Mouse (Mus musculus) cerebellum, postnatal 14 days (tissue): ENCODE measurements at regions not wholly inside any gene's neighbourhood (a gene's known extent, or its start where the extent isn't known, plus 50 kb on each side); places are given as distances from the start of the nearest gene placed in this dataset.

Source experiments
- DNase-seq, 2 experiments: peaks; one replicate each; pipeline ENCODE4 v3.0.0; 2021; ENCODE audit warnings: mixed read lengths in 2 of 2

GRCm38 (mm10) chr15:97499821-97500385 is 205.7 kb downstream of the Rpap3 start:
- DNase-seq, result no peak

DNA sequence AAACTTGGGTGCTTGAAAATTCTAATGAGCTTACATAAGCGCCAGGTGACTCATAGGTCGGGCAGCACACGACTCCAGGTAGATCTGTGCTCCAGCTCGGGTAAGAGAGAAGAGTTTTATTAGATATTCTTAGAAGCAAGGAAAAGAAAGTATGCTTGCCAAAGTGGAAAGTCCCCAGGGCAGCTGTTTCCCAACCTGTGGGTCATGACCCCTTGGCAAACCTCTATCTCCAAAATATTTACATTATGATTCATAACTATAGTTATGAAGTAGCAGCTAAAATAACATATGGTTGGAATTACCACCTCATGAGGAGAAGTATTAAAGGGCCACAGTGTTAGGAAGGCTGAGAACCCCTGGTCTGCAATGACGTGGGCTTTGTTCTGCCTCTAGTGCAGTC is 206.4 kb downstream of the Rpap3 start:
- no peak for DNase-seq

GRCm38 (mm10) chr15:97498375-97498774 is 207.2 kb downstream of the Rpap3 start:
- DNase-seq, result no peak

GRCm38 (mm10) chr15:97496026-97496425 is 209.6 kb downstream of the Rpap3 start:
- DNase-seq, result no peak

- no peak for DNase-seq
Observed at GRCm38 (mm10) chr15:97493340-97493739, 212.3 kb downstream of the Rpap3 start.

GRCm38 (mm10) chr15:97491796-97492195 is 213.8 kb downstream of the Rpap3 start:
- DNase-seq, result no peak

- DNase-seq, result no peak
Observed at GRCm38 (mm10) chr15:97487425-97487824, 218.2 kb downstream of the Rpap3 start.

- no peak for DNase-seq
Observed at GRCm38 (mm10) chr15:97471986-97472779, 225.1 kb upstream of the Amigo2 start.

GRCm38 (mm10) chr15:97471476-97471875 is 224.4 kb upstream of the Amigo2 start:
- DNase-seq, result no peak

DNA sequence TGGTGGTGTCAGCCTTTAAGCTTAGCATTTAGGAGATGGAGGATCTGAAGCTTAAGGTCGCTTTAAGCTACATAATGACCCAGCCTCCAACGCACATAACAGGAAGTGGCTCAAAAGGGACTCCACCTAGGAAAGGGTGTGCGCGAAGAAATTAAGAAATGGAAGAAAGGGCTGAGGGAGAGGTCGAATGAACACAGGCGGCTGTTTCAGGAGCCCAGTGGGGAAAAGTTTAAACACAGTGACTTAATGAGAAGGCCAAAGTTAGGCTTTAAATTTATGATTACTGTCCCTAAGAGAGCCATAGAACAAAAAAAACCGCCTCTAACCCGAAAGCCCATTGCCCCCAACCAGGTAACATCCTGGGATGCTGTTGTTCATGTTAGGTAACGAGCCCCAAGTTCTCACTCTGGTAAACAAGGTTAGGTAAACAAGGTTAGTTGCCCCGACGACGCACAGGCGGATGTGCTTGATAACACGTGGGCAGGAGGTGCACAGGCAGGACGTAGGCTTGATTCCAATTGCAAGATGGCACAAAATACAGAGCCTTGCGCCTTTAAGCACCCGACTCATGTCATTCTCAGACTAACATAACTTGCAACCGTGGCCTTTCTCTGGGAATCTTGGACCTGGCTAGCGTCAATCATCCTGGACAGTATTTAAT is 222.7 kb upstream of the Amigo2 start:
- no peak for DNase-seq

- DNase-seq, result no peak
Observed at GRCm38 (mm10) chr15:97468732-97469683, 221.9 kb upstream of the Amigo2 start.

DNA sequence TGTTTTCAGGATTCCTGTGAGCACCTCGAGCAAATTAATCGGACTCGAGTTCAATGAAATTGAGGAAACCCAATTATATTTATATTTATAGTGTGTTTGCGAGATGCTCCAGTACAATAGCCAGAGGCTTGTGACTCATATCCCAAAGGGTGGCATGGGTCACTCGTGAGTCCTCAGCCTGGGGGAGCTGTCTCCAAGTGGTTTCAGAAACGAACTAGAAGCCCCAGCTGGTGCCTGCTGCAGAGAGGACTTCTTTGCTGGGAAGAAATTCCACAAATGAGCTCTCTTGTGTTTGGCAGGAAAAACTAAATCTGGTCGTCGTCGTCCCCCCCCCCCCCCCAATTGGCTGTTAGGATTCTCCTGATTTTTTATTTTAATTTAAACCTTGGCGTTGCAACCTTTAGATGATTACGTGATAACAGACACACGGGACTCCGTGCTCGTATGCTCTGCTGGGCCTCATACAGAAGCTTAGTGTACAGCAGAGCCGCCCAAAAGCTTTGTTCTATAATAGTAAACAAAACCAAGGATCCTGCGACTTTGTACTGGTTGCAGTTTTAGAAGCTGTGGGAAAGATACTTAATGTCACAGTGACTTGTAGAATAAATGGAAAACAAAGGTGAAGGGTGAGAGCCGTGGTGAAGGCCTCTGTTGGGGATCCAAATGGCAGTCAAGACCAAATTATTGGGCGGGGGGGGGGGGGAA is 220.8 kb upstream of the Amigo2 start:
- DNase-seq, result no peak

DNA sequence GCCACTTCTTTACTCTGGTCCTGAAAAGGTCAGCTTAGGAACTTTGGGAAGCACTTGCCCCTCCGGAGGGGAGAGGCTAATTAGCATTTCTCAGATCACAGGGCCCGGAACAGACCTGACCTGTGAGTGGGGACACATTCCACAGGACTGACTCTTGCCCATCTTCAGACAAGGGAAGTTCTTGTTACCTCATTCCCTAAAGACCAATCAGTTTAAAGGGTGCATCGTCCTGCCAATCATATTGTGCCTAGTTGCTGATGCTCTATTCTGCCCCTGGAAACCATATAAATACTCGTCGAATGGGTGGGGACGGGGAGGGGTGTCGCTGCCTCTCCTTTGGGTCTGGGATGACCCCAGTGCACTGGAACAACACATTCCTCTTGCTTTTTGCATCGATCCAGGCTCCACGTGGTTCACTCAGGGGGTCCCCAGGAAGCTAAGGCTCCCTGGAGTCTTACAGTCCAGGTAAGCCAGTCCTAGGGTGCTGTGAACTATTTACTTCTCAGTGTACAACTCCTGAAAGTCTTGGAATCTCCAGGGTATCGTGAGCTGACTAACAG is 219.9 kb upstream of the Amigo2 start:
- no peak for DNase-seq

DNA sequence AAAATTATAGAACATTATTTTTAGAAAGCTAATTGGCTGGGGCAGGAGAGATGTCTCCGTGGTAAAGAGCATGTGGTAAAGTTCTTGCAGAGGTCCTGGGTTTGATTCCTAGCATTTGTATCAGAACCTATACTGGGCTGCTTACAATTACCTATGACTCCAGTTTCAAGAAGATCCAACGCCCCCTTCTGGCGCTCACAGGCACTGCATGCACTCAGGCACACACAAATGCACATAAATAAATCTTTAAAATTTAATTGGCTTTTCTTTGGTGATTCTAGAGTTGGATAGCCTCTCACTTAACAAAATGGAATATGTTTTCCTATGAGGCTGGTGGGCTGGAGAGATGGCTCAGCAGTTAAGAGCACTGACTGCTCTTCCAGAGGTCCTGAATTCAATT is 219.0 kb upstream of the Amigo2 start:
- DNase-seq, result no peak

DNA sequence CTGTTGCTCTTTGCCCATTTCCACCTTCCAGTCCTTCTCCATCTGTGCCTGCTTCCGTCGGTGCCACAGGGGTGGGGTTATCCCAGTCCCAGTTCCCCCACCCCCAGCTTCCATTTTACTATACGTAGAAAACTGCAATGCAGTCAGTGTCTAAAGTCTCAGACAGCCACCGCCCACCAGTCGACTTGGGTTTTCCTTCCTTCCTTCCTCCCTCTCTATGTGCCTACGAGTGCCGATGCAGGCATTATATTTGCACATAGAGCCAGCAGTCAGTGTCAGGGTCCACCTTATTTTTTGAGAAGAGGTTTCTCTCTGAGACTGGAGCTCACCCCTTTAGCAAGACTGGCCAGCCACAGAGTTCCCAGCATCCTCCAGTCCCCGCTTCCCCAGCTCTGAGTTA is 218.3 kb upstream of the Amigo2 start:
- no peak for DNase-seq

DNA sequence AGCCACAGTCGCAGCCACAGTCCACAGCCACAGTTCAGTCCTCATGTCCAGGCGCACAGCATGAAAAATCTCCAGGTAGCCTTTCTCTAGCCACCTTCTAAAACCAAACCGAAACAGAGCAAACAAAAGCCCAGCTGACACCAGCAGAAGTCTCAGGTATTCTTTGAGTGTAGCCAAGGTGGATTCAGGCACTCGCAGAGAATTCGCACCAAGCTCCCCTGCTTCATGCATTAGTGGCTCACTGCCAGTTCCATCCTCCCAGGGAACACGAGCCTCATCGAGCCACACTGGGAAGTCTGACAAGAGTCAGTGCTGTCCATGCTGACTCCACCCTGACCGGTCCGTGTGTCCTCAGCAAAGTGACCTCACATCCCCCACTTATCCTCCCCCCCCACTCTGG is 217.7 kb upstream of the Amigo2 start:
- no peak for DNase-seq

GRCm38 (mm10) chr15:97462587-97462986 is 215.5 kb upstream of the Amigo2 start:
- DNase-seq, result no peak

GRCm38 (mm10) chr15:97462006-97462405 is 214.9 kb upstream of the Amigo2 start:
- no peak for DNase-seq

- no peak for DNase-seq
Observed at GRCm38 (mm10) chr15:97461060-97461459, 214.0 kb upstream of the Amigo2 start.

- no peak for DNase-seq
Observed at GRCm38 (mm10) chr15:97460360-97460719, 213.3 kb upstream of the Amigo2 start.

DNA sequence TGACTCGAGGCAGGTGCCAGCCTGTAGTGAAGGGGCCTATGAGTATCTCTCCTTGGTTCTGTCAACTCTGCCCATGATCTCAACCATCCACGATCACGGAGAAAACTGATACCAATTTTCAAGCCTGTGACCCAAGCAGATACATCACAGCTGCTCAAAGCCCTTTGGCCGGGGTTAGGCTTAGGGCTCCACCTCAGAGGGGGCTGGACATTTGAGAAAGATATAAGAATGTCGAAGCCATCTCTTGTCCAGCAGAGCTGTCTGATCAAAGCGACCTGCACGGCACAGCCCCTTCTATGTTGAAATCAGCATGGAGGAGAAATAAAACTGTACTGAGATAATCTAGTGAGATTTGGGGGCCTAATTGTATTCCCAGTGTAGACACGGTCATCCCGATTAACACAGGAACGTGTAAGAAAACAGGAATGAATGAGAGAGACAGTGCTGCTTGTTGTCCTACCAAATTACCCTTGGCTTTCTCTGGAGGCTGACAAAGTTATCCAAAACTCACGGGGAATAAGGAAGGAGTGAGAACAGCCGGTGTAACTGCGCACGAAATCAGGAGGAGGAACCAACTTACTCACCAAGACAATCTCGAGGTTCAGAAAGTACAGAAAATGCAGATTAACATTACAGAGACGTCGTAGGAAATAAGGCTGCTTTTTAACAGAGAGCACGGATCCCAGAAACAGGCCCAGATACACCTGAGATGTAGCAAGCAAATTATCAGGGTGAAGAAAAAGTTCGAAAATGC is 212.7 kb upstream of the Amigo2 start:
- no peak for DNase-seq
